Comparison of ENCODE assay signal across 8 mouse cellular contexts in the genomic region with DNA sequence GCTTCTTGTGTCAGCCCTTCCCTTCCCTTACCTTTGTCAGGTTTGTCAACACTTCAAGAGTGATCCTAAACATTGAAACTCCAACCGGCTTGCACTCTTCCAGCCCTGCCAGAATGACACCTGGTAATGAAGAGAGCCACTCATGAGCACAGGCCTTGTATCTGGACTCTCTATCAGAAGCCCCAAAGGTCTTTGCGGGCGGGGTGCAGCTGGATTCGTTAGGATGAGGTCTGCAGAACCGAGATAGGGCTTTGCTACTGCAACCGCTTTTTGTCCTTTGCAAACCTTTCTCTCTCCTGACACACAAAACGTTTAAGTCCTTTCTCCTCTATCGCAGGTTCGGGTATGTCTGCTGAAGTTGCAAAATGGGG. TPM values are rescaled to one million over a fixed set of nuclear protein-coding genes. Genes with fewer than 3 reads are reported as not detected.
A peak's percentile ranks its signal among the peaks of the same experiment; 100 is the strongest.
DNase-seq lines count a peak whose midpoint lies in the region; ATAC-seq and TF ChIP-seq lines count a peak whose summit lies in the region.

Slc40a1 (minus strand) TSS at position 131 of the 371 bp plus-strand sequence.

- ATAC-seq in heart, embryonic 11.5 days (replicated peaks; ENCODE audit: insufficient number of reproducible peaks, low FRiP score, low TSS enrichment): peak; percentile 87
- no peak for ATAC-seq in limb, embryonic 11.5 days (ENCODE audit: insufficient number of reproducible peaks, low FRiP score, low TSS enrichment, low read depth)
- peak; percentile 4; the same call in 1 of the 2 replicates for ATAC-seq in neural tube, embryonic 15.5 days (ENCODE audit: low FRiP score)

- DNase-seq in left cerebral cortex, postnatal 10 days (ENCODE audit: extremely low spot score in 1 of 2, low spot score in 2 of 2): no peak
- DNase-seq in left cerebral cortex, adult 9 months (ENCODE audit: low spot score in 2 of 2): no peak
- peak; percentile 25 for DNase-seq in limb, embryonic 11.5 days (ENCODE audit: low spot score)
- DNase-seq in thymus, adult 18-20 months: no peak
- no peak for DNase-seq in layer of hippocampus, adult 9-11 months

- peak within 1 kb of the TSS; percentile 80 for H3K4me2 ChIP-seq in heart, embryonic 11.5 days
- peak within 1 kb of the TSS; percentile 92 for H3K4me2 ChIP-seq in limb, embryonic 11.5 days (ENCODE audit: low read depth, severe bottlenecking)
- H3K4me2 ChIP-seq in neural tube, embryonic 15.5 days: peak within 1 kb of the TSS; percentile 81

- H3K9ac ChIP-seq in heart, embryonic 11.5 days (ENCODE audit: low read depth, low read length): peak within 1 kb of the TSS; percentile 70
- H3K9ac ChIP-seq in limb, embryonic 11.5 days (ENCODE audit: low read length): peak within 1 kb of the TSS; percentile 51
- peak within 1 kb of the TSS; percentile 51 for H3K9ac ChIP-seq in neural tube, embryonic 15.5 days (replicated peaks)

- no peaks in the 10 kb centered on the region for H3K9me3 ChIP-seq in heart, embryonic 11.5 days (replicated peaks; ENCODE audit: control insufficient read depth, low read length)
- H3K9me3 ChIP-seq in limb, embryonic 11.5 days (ENCODE audit: control insufficient read depth, low read length): no peaks in the 10 kb centered on the region
- no peaks in the 10 kb centered on the region for H3K9me3 ChIP-seq in neural tube, embryonic 15.5 days (replicated peaks)

- no peak for TF ChIP-seq CTCF in cortical plate, adult 2 months (IDR thresholded peaks at IDR 0.05; ENCODE audit: extremely low read depth, insufficient read depth, low read length)

- WGBS in heart, embryonic 11.5 days (ENCODE audit: insufficient replicate concordance): 16% methylated on average over 9 of the region's 9 CpGs
- 22% methylated on average over 9 of the region's 9 CpGs for WGBS in limb, embryonic 11.5 days
- WGBS in neural tube, embryonic 15.5 days: 27% methylated on average over 9 of the region's 9 CpGs

- H3K4me1 ChIP-seq in cortical plate, adult 2 months (ENCODE audit: control insufficient read depth, insufficient read depth, low read length): 0 out of 2 replicates have a peak, but pooled peaks cover 1% of the 10 kb centered on the region
- peaks cover 5% of the 10 kb centered on the region; the same call in 1 of the 2 replicates for H3K4me1 ChIP-seq in heart, embryonic 11.5 days (ENCODE audit: control insufficient read depth, insufficient read depth, low read length)
- no peaks in the 10 kb centered on the region for H3K4me1 ChIP-seq in limb, embryonic 11.5 days (ENCODE audit: control insufficient read depth, insufficient read depth, low read length)
- peaks cover 14% of the 10 kb centered on the region for H3K4me1 ChIP-seq in neural tube, embryonic 15.5 days

- peak within 1 kb of the TSS; percentile 75 for H3K27ac ChIP-seq in cortical plate, adult 2 months (ENCODE audit: insufficient read depth, low read length)
- peak within 1 kb of the TSS; percentile 78 for H3K27ac ChIP-seq in heart, embryonic 11.5 days (ENCODE audit: low read depth, low read length)
- H3K27ac ChIP-seq in limb, embryonic 11.5 days (replicated peaks; ENCODE audit: low read depth, low read length): no peak within 1 kb of the TSS
- peak within 1 kb of the TSS; percentile 29 for H3K27ac ChIP-seq in neural tube, embryonic 15.5 days (replicated peaks)

- peaks cover 9% of the 10 kb centered on the region for H3K27me3 ChIP-seq in heart, embryonic 11.5 days (ENCODE audit: control insufficient read depth, insufficient read depth, low read length)
- H3K27me3 ChIP-seq in limb, embryonic 11.5 days (ENCODE audit: control insufficient read depth, insufficient read depth, low read length): peaks cover 12% of the 10 kb centered on the region; the same call in 1 of the 2 replicates
- H3K27me3 ChIP-seq in neural tube, embryonic 15.5 days (replicated peaks): peaks cover 10% of the 10 kb centered on the region

- intact Hi-C loops in left cerebral cortex, postnatal 10 days (cut with DNase I): loop anchor here (5.0 kb wide), 1 partner anchor 99 kb away; no protein-coding TSS in a partner anchor

- peak within 1 kb of the TSS; percentile 53 for H3K4me3 ChIP-seq in cortical plate, adult 2 months (ENCODE audit: insufficient read depth, low read length)
- peak within 1 kb of the TSS; percentile 55 for H3K4me3 ChIP-seq in heart, embryonic 11.5 days (ENCODE audit: low read depth, low read length)
- H3K4me3 ChIP-seq in limb, embryonic 11.5 days (ENCODE audit: low read depth, low read length): peak within 1 kb of the TSS; percentile 56
- H3K4me3 ChIP-seq in neural tube, embryonic 15.5 days (replicated peaks): peak within 1 kb of the TSS; percentile 79

- no peak for TF ChIP-seq POLR2A in cortical plate, adult 2 months (IDR thresholded peaks at IDR 0.05; ENCODE audit: extremely low read depth, insufficient read depth, low read length)

- H3K36me3 ChIP-seq in heart, embryonic 11.5 days (ENCODE audit: control insufficient read depth, insufficient read depth, low read length): no peaks in the 10 kb centered on the region
- no peaks in the 10 kb centered on the region for H3K36me3 ChIP-seq in limb, embryonic 11.5 days (ENCODE audit: control insufficient read depth, insufficient read depth, low read length)
- H3K36me3 ChIP-seq in neural tube, embryonic 15.5 days: no peaks in the 10 kb centered on the region

RNA-seq across cellular contexts. Expression of gene Slc40a1, which starts in this region (rescaled TPM):
- 10 to 100 TPM; 16.4 to 25.5 TPM for total RNA-seq in left cerebral cortex, postnatal 10 days (2021)
- polyA plus RNA-seq in cortical plate, adult 2 months (2012; rRNA removed): 10.9 and 11.9 TPM in 2 replicates
- 15.2 and 16.4 TPM in 2 replicates for polyA plus RNA-seq in heart, embryonic 11.5 days (2014; fragmentation: Nextera tagmentation; extraction: Ambion mirVana)
- polyA plus RNA-seq in limb, embryonic 11.5 days (2014; fragmentation: Nextera tagmentation; extraction: Ambion mirVana): 7.6 and 8.4 TPM in 2 replicates
- polyA plus RNA-seq in neural tube, embryonic 15.5 days (2015; fragmentation: Nextera tagmentation; extraction: Ambion mirVana): 34.2 and 43.6 TPM in 2 replicates
